Mouse (Mus musculus) gastrocnemius, adult 2 months (tissue): ENCODE data around the gene Cpb2. TPM values are rescaled to one million over a fixed set of nuclear protein-coding genes. Genes with fewer than 3 reads are reported as not detected.

Experiments
- DNase-seq: peaks from one replicate; pipeline ENCODE4 v3.0.0; 2022
- H3K27ac ChIP-seq: fragments of 200-600 bp; 2 replicates; pipeline ENCODE4 v1.8.1; 2022; ENCODE audit warnings: mild to moderate bottlenecking
- H3K4me3 ChIP-seq: fragments of 200-600 bp; 2 replicates; pipeline ENCODE4 v1.8.1; 2022; ENCODE audit warnings: mild to moderate bottlenecking, moderate library complexity
- CTCF ChIP-seq: fragments of 200-600 bp; IDR thresholded peaks from 2 replicates; pipeline ENCODE4 v1.8.1; 2022; ENCODE audit warnings: antibody characterized with exemption, mild to moderate bottlenecking, moderate library complexity
- intact Hi-C: fragments of 180-260 bp; cut with DNase I; formaldehyde crosslinking; loops from one replicate; pipeline ENCODE4 v1.15.1; 2025
- long read RNA-seq, 2 experiments: library from polyadenylated mRNA; stranded (forward); transcript quantifications; one replicate each; pipeline ENCODE4 v2.0.0; 2021
- total RNA-seq, 2 experiments: library from RNA; stranded (reverse); gene quantifications; 2 replicates each; pipeline ENCODE4 v1.2.3; 2021

The Cpb2 gene
- total RNA-seq: not detected
- long read RNA-seq, experiment 1: 0 reads
- long read RNA-seq, experiment 2: 0 reads

GRCm38 (mm10) chr14:75242087-75242486 lies at the start of gene Cpb2:
Cpb2 (plus strand) TSS chr14:75242287.
- Histone ChIP-seq H3K4me3 (no peak within 1 kb of the TSS), H3K27ac (no peak within 1 kb of the TSS)
- no peak for DNase-seq
- intact Hi-C loops: no loop called here
- TF ChIP-seq CTCF: no peak

DNA sequence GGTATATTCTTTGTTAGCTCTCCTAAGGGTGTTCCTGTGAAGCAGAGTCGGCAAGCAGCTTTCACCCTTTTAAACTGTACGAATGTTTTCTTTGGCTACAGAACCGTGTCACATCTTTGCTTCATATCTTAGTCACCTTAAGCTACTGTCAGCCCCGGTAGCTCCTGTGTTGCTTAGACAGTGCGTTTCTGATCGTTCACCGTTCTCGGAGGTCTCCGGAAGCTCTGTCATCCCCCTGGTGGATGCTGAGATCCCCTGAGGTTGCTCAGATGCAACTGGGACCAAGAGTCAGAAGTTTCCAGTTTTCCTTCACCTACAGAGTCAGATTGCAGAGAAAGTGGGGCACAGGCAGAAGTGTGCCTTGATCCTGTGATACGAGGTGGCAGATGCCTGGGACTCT lies 49.7 kb upstream of the Cpb2 start:
- DNase-seq: no peak
- Histone ChIP-seq H3K27ac (no peak overlapping the region), H3K4me3 (no peak overlapping the region)
- intact Hi-C loops: no loop called here
- no peak for TF ChIP-seq CTCF

GRCm38 (mm10) chr14:75192858-75193257 lies 49.2 kb upstream of the Cpb2 start:
- TF ChIP-seq CTCF: no peak
- intact Hi-C loops: no loop called here
- no peak for DNase-seq

GRCm38 (mm10) chr14:75195530-75195929 lies 46.6 kb upstream of the Cpb2 start:
- Histone ChIP-seq H3K4me3 (no peak overlapping the region), H3K27ac (no peak overlapping the region)
- no peak for TF ChIP-seq CTCF
- intact Hi-C loops: no loop called here
- DNase-seq: no peak

More at GRCm38 (mm10) chr14:75192858-75193257, 49.2 kb upstream of the Cpb2 start:
- no peak overlapping the region for H3K4me3 ChIP-seq
- H3K27ac ChIP-seq: no peak overlapping the region

DNA sequence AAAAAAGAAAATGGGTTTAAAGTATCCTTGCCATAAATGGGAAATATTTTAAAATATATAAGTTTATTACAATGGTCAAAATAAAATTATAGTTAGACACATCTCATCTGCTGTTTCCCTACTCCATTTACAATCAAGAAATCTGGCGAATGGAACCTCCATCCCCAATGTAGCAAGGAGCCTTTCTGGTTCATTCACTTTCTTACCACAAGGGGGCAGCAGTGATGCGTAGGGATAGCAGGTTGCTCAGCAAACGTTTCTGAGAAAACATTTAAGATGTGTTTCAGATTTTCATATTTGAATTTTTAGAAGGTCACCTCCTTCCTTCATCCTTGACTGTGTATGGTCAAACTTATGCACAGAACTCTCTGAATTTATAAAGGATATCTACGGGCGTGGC lies 45.1 kb upstream of the Cpb2 start:
- no peak overlapping the region for H3K27ac ChIP-seq
- DNase-seq: no peak
- no peak overlapping the region for H3K4me3 ChIP-seq
- TF ChIP-seq CTCF: peak; percentile 83
- intact Hi-C loops: no loop called here

- Histone ChIP-seq H3K27ac (no peak overlapping the region), H3K4me3 (no peak overlapping the region)
- intact Hi-C loops: no loop called here
- TF ChIP-seq CTCF: no peak
- DNase-seq: no peak
Measured at GRCm38 (mm10) chr14:75197660-75198059, 44.4 kb upstream of the Cpb2 start.

- intact Hi-C loops: no loop called here
- Histone ChIP-seq H3K27ac (no peak overlapping the region), H3K4me3 (no peak overlapping the region)
- no peak for TF ChIP-seq CTCF
- DNase-seq: no peak
Measured at GRCm38 (mm10) chr14:75205363-75206051, 36.6 kb upstream of the Cpb2 start.

DNA sequence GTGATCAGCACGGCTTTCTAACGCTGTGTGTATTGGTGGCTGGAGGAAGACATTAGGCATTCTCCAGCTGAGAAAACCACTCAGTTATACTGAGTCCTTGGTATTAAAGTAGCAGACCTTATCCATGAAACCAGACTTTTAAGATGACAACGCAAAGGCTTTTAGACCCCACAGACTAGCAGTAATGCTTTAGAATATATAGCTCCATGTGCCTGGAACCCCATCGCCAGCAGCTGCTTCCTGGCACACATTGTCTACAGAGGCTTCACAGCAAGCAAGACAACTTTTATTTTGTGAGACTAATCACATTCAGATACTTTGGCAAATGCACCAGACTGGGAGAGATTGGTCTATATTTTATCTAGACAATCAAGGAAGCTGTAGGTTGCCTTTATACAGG lies 35.8 kb upstream of the Cpb2 start:
- intact Hi-C loops: no loop called here
- H3K27ac ChIP-seq: no peak overlapping the region
- H3K4me3 ChIP-seq: no peak overlapping the region
- TF ChIP-seq CTCF: no peak
- no peak for DNase-seq

DNA sequence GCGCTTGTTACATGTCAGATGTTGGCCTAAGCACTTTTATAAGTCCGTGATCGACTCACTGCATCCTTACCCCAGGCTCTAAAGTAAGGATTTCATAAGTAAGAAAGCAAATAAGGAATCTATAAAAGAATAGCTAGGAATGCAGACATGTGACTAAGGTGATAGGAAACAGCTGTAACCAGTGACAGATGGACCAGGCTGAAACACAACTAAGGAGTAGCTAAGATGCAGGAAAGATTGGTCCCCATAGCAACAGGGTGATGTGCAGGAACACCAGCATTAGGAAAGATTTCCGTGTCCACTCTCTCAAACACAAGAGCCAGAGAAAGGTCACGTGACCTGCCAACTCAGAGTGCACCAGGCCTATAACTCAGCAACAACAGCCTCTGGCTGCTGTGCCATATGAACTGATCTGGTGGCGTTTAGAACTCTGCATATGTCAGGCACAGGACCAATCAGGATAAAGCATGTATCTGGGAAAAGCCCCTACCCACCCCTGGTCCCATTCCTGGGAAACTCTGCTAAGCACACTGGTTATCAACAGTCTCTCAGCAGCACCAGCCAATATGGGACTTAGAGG lies 33.4 kb upstream of the Cpb2 start:
- TF ChIP-seq CTCF: no peak
- intact Hi-C loops: no loop called here
- Histone ChIP-seq H3K4me3 (no peak overlapping the region), H3K27ac (no peak overlapping the region)
- no peak for DNase-seq

DNA sequence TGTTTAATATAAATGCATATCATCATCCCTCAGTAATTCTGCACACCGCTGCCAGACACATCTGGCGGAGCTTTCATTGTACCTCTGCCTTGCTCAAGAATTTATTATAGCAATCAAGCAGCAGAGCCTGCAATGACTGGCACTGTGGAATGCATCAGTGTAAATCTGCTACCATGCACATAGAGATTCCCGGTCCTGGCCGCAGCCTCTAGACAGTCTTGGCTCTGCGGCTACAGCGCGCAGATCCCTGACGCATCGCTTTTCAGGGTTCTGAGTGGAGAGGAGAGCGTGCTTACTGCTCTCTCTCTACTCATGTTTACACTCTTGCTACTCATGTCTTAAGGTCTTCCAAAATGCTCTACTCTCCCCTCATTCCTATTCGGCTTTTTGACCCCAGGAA lies 28.3 kb upstream of the Cpb2 start:
- intact Hi-C loops: no loop called here
- no peak overlapping the region for H3K4me3 ChIP-seq
- no peak for DNase-seq
- no peak for TF ChIP-seq CTCF
- H3K27ac ChIP-seq: no peak overlapping the region

DNA sequence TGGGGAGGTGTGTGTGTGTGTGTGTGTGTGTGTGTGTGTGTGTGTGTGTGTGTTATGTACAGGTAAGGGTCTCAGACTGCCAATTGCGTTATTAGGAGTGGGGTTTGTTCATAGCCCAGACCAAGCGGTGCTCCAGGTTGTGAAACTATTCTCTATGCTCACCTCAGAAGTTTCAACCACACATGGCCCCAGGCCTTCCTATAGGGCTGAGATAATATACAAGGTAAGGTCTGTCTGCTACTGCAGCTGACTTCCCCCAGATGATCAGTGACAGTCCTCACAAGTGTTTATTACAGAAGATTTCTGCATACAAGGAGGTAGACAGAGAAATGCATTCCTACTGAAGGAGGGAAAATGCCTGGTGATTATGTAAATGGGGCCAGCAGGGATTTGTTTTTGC lies 23.2 kb upstream of the Cpb2 start:
- intact Hi-C loops: no loop called here

GRCm38 (mm10) chr14:75219250-75219913 lies 22.7 kb upstream of the Cpb2 start:
- intact Hi-C loops: no loop called here
- H3K4me3 ChIP-seq: no peak overlapping the region
- no peak overlapping the region for H3K27ac ChIP-seq
- no peak for TF ChIP-seq CTCF
- no peak for DNase-seq

More for the DNA sequence above, 23.2 kb upstream of the Cpb2 start:
- no peak for DNase-seq
- TF ChIP-seq CTCF: no peak
- no peak overlapping the region for H3K4me3 ChIP-seq
- no peak overlapping the region for H3K27ac ChIP-seq

DNA sequence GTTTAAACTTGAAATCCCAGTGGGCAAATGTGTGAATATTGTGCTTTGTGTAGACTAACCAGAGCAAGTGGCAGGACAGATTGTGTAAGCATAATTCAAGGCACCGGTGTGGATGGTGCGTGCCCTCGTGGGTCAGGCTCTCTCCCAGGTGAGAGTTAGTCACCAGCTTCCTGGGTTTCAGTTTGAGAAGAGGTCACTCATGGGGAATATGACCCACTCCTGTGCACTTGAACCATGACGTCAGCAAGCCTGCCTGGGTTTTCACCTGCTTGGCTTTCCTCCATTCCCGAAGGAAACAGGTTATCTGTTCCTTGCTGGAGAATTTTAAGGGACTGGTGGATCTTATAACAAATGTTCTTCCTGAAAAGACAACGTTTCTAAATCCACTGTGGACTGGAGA lies 19.7 kb upstream of the Cpb2 start:
- H3K4me3 ChIP-seq: no peak overlapping the region
- no peak overlapping the region for H3K27ac ChIP-seq
- intact Hi-C loops: no loop called here
- no peak for TF ChIP-seq CTCF
- DNase-seq: no peak
